7 mouse cellular contexts compared by ENCODE assay signal in genomic region chr17:46554646-46554976, GRCm38 (mm10). TPM values are rescaled to one million over a fixed set of nuclear protein-coding genes. Genes with fewer than 3 reads are reported as not detected.
A peak's percentile ranks its signal among the peaks of the same experiment; 100 is the strongest.
DNase-seq lines count a peak whose midpoint lies in the region; ATAC-seq and TF ChIP-seq lines count a peak whose summit lies in the region.

No protein-coding gene starts in this region.

- H3K27ac ChIP-seq in spleen, adult 2 months (ENCODE audit: insufficient read depth, low read length): no peak overlapping the region
- peak overlapping the region; percentile 91; the same call in 1 of the 2 replicates for H3K27ac ChIP-seq in embryonic facial prominence, embryonic 14.5 days (replicated peaks; ENCODE audit: low read depth, low read length)
- peak overlapping the region; percentile 93 for H3K27ac ChIP-seq in hindbrain, embryonic 14.5 days
- peak overlapping the region; percentile 87; the same call in 1 of the 2 replicates for H3K27ac ChIP-seq in liver, embryonic 12.5 days

- peak overlapping the region; percentile 80 for H3K4me3 ChIP-seq in spleen, adult 2 months (ENCODE audit: extremely low read depth, insufficient read depth, insufficient read length)
- H3K4me3 ChIP-seq in embryonic facial prominence, embryonic 14.5 days (ENCODE audit: low read depth, low read length): peak overlapping the region; percentile 91
- peak overlapping the region; percentile 99 for H3K4me3 ChIP-seq in hindbrain, embryonic 14.5 days (replicated peaks; ENCODE audit: low read length)
- H3K4me3 ChIP-seq in liver, embryonic 12.5 days: peak overlapping the region; percentile 95

- H3K9me3 ChIP-seq in embryonic facial prominence, embryonic 14.5 days (ENCODE audit: control insufficient read depth, low read length): no peaks in the 10 kb centered on the region
- H3K9me3 ChIP-seq in hindbrain, embryonic 14.5 days (ENCODE audit: control insufficient read depth, low read length): no peaks in the 10 kb centered on the region
- H3K9me3 ChIP-seq in liver, embryonic 12.5 days (replicated peaks): no peaks in the 10 kb centered on the region

- H3K27me3 ChIP-seq in spleen, adult 2 months (ENCODE audit: control insufficient read depth, insufficient read depth, low read length): 0 out of 2 replicates have a peak, but pooled peaks cover 2% of the 10 kb centered on the region
- no peaks in the 10 kb centered on the region for H3K27me3 ChIP-seq in embryonic facial prominence, embryonic 14.5 days (replicated peaks; ENCODE audit: control insufficient read depth, insufficient read depth, low read length)
- no peaks in the 10 kb centered on the region for H3K27me3 ChIP-seq in hindbrain, embryonic 14.5 days (ENCODE audit: control insufficient read depth, insufficient read depth, low read length)
- no peaks in the 10 kb centered on the region for H3K27me3 ChIP-seq in liver, embryonic 12.5 days (replicated peaks)

- WGBS in spleen, adult 2 months: 2% methylated on average over 11 of the region's 11 CpGs
- WGBS in embryonic facial prominence, embryonic 14.5 days: 0% methylated on average over 11 of the region's 11 CpGs
- WGBS in hindbrain, embryonic 14.5 days: 2% methylated on average over 11 of the region's 11 CpGs
- 2% methylated on average over 11 of the region's 11 CpGs for WGBS in liver, embryonic 12.5 days (ENCODE audit: insufficient replicate concordance)

- peak overlapping the region; percentile 98 for H3K9ac ChIP-seq in embryonic facial prominence, embryonic 14.5 days (ENCODE audit: low read depth, low read length)
- peak overlapping the region; percentile 99 for H3K9ac ChIP-seq in hindbrain, embryonic 14.5 days
- H3K9ac ChIP-seq in liver, embryonic 12.5 days: peak overlapping the region; percentile 98

- no peak for TF ChIP-seq POLR2A in spleen, adult 2 months (IDR thresholded peaks at IDR 0.05; ENCODE audit: low read depth, low read length)

- DNase-seq in spleen, adult 2 months (ENCODE audit: low read depth in 1 of 2, low spot score in 2 of 2): no peak
- DNase-seq in spleen, postnatal 14 days (ENCODE audit: low spot score in 2 of 2): no peak
- DNase-seq in embryonic facial prominence, embryonic 14.5 days (ENCODE audit: low spot score): peak; percentile 25
- no peak for DNase-seq in hindbrain, embryonic 14.5 days (ENCODE audit: low spot score)
- DNase-seq in right cerebral cortex, postnatal 4 days: peak; percentile 22
- no peak for DNase-seq in layer of hippocampus, adult 9-10 months (ENCODE audit: low spot score)

- H3K36me3 ChIP-seq in spleen, adult 2 months (ENCODE audit: control insufficient read depth, insufficient read depth, low read length): peaks cover 16% of the 10 kb centered on the region
- peaks cover 29% of the 10 kb centered on the region for H3K36me3 ChIP-seq in embryonic facial prominence, embryonic 14.5 days (ENCODE audit: control insufficient read depth, insufficient read depth, low read length)
- H3K36me3 ChIP-seq in hindbrain, embryonic 14.5 days (replicated peaks; ENCODE audit: control insufficient read depth, insufficient read depth): peaks cover 30% of the 10 kb centered on the region
- H3K36me3 ChIP-seq in liver, embryonic 12.5 days: peaks cover 30% of the 10 kb centered on the region

- H3K4me1 ChIP-seq in spleen, adult 2 months (ENCODE audit: control insufficient read depth, insufficient read depth, insufficient read length): peaks cover 8% of the 10 kb centered on the region; the same call in 1 of the 2 replicates
- H3K4me1 ChIP-seq in embryonic facial prominence, embryonic 14.5 days (ENCODE audit: control insufficient read depth, insufficient read depth, low read length): peaks cover 32% of the 10 kb centered on the region
- H3K4me1 ChIP-seq in hindbrain, embryonic 14.5 days (replicated peaks; ENCODE audit: control insufficient read depth, insufficient read depth, low read length): peaks cover 29% of the 10 kb centered on the region
- peaks cover 47% of the 10 kb centered on the region for H3K4me1 ChIP-seq in liver, embryonic 12.5 days

- no peak for TF ChIP-seq CTCF in spleen, adult 2 months (IDR thresholded peaks at IDR 0.05; ENCODE audit: extremely low read depth, insufficient read depth, insufficient read length, insufficient replicate concordance)

- peak overlapping the region; percentile 92 for H3K4me2 ChIP-seq in embryonic facial prominence, embryonic 14.5 days (ENCODE audit: low read depth, low read length)
- H3K4me2 ChIP-seq in hindbrain, embryonic 14.5 days (replicated peaks): peak overlapping the region; percentile 74
- H3K4me2 ChIP-seq in liver, embryonic 12.5 days: peak overlapping the region; percentile 95

- ATAC-seq in embryonic facial prominence, embryonic 14.5 days (ENCODE audit: low read depth): no peak
- no peak for ATAC-seq in hindbrain, embryonic 14.5 days (ENCODE audit: low FRiP score)
- no peak for ATAC-seq in liver, embryonic 12.5 days

RNA-seq across cellular contexts. Expression of gene Srf, which starts 1.4 kb away (rescaled TPM):
- 146 and 226 TPM in 2 replicates for polyA plus RNA-seq in spleen, adult 2 months (2012; rRNA removed)
- polyA plus RNA-seq in embryonic facial prominence, embryonic 14.5 days (2014; fragmentation: Nextera tagmentation; extraction: Ambion mirVana): 10.5 and 14.0 TPM in 2 replicates
- polyA plus RNA-seq in hindbrain, embryonic 14.5 days (2014; fragmentation: Nextera tagmentation; extraction: Ambion mirVana): 5.2 and 6.5 TPM in 2 replicates
- polyA plus RNA-seq in liver, embryonic 12.5 days (2016; fragmentation: Nextera tagmentation; extraction: Ambion mirVana): 6.6 and 6.8 TPM in 2 replicates

RNA-seq across cellular contexts. Expression of gene Cul9, which starts 8.4 kb away (rescaled TPM):
- polyA plus RNA-seq in spleen, adult 2 months (2012; rRNA removed): 16.2 and 19.4 TPM in 2 replicates
- polyA plus RNA-seq in embryonic facial prominence, embryonic 14.5 days (2014; fragmentation: Nextera tagmentation; extraction: Ambion mirVana): 5.5 and 6.0 TPM in 2 replicates
- 14.6 and 14.7 TPM in 2 replicates for polyA plus RNA-seq in hindbrain, embryonic 14.5 days (2014; fragmentation: Nextera tagmentation; extraction: Ambion mirVana)
- 0.69 and 0.93 TPM in 2 replicates for polyA plus RNA-seq in liver, embryonic 12.5 days (2016; fragmentation: Nextera tagmentation; extraction: Ambion mirVana)

RNA-seq across cellular contexts. Expression of gene Dnph1, which starts 58.1 kb away (rescaled TPM):
- polyA plus RNA-seq in spleen, adult 2 months (2012; rRNA removed): 2.3 and 3.6 TPM in 2 replicates
- 34.5 and 36.9 TPM in 2 replicates for polyA plus RNA-seq in embryonic facial prominence, embryonic 14.5 days (2014; fragmentation: Nextera tagmentation; extraction: Ambion mirVana)
- 16.0 and 16.6 TPM in 2 replicates for polyA plus RNA-seq in hindbrain, embryonic 14.5 days (2014; fragmentation: Nextera tagmentation; extraction: Ambion mirVana)
- polyA plus RNA-seq in liver, embryonic 12.5 days (2016; fragmentation: Nextera tagmentation; extraction: Ambion mirVana): 38.5 and 39.3 TPM in 2 replicates

Comparison
In these comparisons a context has a peak if more than half of its experiments do, and no peak if none do; other contexts are left out.
1. DNase-seq: peak in embryonic facial prominence, embryonic 14.5 days (single experiment) and right cerebral cortex, postnatal 4 days (single experiment); none in spleen, adult 2 months (0 of 2), spleen, postnatal 14 days (0 of 2), hindbrain, embryonic 14.5 days (single experiment) and layer of hippocampus, adult 9-10 months (single experiment).
2. Peak in every context shown above with its lines, with median percentiles within 50 percentile points of each other: H3K4me3 ChIP-seq, H3K4me2 ChIP-seq and H3K9ac ChIP-seq.